Mouse (Mus musculus) thymus, adult 2 months (tissue): ENCODE results near the gene Sorl1. TPM values are rescaled to one million over a fixed set of nuclear protein-coding genes. Genes with fewer than 3 reads are reported as not detected.

Experiments used
- DNase-seq: peaks from one replicate; pipeline ENCODE4 v3.0.0; 2021
- H3K27ac ChIP-seq: fragments of 200-500 bp; 2 replicates; pipeline ENCODE4 v1.5.1; 2012; ENCODE audit warnings: low read length, control low read depth; ENCODE audit not compliant: control insufficient read depth, insufficient read depth
- H3K27me3 ChIP-seq: fragments of 200-500 bp; 2 replicates; pipeline ENCODE4 v1.6.1; 2012; ENCODE audit warnings: mild to moderate bottlenecking, low read length, moderate library complexity, mixed read lengths; ENCODE audit not compliant: control insufficient read depth, insufficient read depth
- H3K36me3 ChIP-seq: fragments of 200-500 bp; 2 replicates; pipeline ENCODE4 v1.6.1; 2012; ENCODE audit warnings: mild to moderate bottlenecking, low read length, moderate library complexity; ENCODE audit not compliant: control insufficient read depth, insufficient read depth
- H3K4me1 ChIP-seq: fragments of 200-500 bp; replicated peaks from 2 replicates; pipeline ENCODE4 v1.6.1; 2012; ENCODE audit warnings: low read length; ENCODE audit not compliant: control insufficient read depth, insufficient read depth
- H3K4me3 ChIP-seq: fragments of 200-500 bp; 2 replicates; pipeline ENCODE4 v1.5.1; 2012; ENCODE audit warnings: mild to moderate bottlenecking, low read length, control low read depth, moderate library complexity; ENCODE audit not compliant: control insufficient read depth, insufficient read depth
- CTCF ChIP-seq: fragments of 200-500 bp; IDR thresholded peaks from 2 replicates; pipeline ENCODE4 v1.5.1; 2012; ENCODE audit warnings: mild to moderate bottlenecking, control low read depth, low read length, moderate library complexity, borderline replicate concordance; ENCODE audit not compliant: control insufficient read depth, poor library complexity, insufficient read depth; ENCODE audit errors: extremely low read depth
- POLR2A ChIP-seq: fragments of 200-500 bp; IDR thresholded peaks from 2 replicates; pipeline ENCODE4 v1.6.1; 2012; ENCODE audit warnings: mild to moderate bottlenecking, low read length, control low read depth, moderate library complexity; ENCODE audit not compliant: control insufficient read depth, poor library complexity, insufficient read depth; ENCODE audit errors: extremely low read depth
- WGBS: fragments of 180-500 bp; shearing (Covaris S2); methylation state at CpG from one replicate; pipeline ENCODE4 v1.1.7; 2018; 5-methylcytosine and 5-hydroxymethylcytosine counted together
- polyA plus RNA-seq: library from polyadenylated mRNA; depleted of rRNA; stranded (reverse); fragments of >200 nt; gene quantifications from 2 replicates; pipeline ENCODE4 v1.2.3, GENCODE M21; 2012

Gene Sorl1
- polyA plus RNA-seq, 1 experiment = 27.7 TPM

- TF ChIP-seq CTCF = no peak
- no peak for TF ChIP-seq POLR2A
- Histone ChIP-seq H3K36me3 (no peaks in the 10 kb centered on the region), H3K27me3 (no peaks in the 10 kb centered on the region), H3K4me3 (no peak overlapping the region), H3K27ac (peak overlapping the region; percentile 64), H3K4me1 (peaks cover 21% of the 10 kb centered on the region)
- peak; percentile 39 for DNase-seq
- WGBS = 18% methylated on average over 7 of the region's 7 CpGs
Observed at GRCm38 (mm10) chr9:42097006-42097730, 26.9 kb downstream of the Sorl1 start.

DNA sequence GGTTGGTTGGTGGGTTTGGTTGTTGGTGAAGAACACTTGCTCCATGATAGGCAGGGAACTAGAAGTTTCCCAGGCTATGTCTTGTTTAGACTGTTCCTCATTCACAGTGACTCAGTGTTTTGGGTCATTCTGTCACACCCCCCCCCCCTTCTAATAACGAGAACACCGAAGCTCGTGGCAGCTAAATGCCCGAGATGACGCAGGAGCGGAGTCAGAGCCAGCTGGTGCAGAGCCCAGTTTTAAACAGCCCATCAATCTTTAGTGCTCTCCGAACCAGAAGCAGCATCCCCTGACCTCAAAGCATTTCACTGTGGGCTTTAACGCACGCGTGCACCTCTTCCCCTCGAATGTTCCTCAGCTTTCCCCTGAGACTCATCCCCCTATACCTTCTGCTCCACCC lies 29.3 kb downstream of the Sorl1 start:
- no peak for TF ChIP-seq POLR2A
- TF ChIP-seq CTCF = no peak
- Histone ChIP-seq H3K27me3 (no peaks in the 10 kb centered on the region), H3K36me3 (no peaks in the 10 kb centered on the region), H3K27ac (no peak overlapping the region), H3K4me3 (no peak overlapping the region), H3K4me1 (peaks cover 21% of the 10 kb centered on the region)
- 44% methylated on average over 11 of the region's 11 CpGs for WGBS
- no peak for DNase-seq

DNA sequence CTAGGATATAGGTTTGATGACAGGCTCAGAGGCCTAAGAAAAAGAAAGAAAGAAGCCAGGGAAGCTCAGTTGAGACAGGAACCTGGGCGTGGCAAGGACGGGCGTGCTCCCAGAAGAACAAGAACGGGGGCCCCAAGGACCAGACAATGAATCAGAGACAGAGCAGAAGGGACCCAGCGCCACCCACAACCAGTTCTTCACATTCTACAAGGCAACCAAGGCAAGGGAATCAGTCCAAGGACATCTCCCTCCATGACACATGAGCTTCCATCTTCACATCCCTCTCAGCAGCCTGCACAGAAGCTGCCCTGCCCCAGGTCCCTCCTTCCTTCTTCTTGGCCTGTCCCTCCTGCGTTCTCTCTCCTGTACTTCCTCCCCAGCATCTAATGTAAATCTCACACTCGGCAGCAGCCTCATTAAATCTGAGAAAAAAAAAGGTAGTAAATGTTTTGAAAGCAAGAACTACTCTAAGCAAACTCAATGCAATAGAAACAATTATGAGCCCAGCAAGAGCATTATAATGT lies 30.0 kb downstream of the Sorl1 start:
- H3K27ac ChIP-seq = no peak overlapping the region
- H3K4me1 ChIP-seq = peaks cover 21% of the 10 kb centered on the region
- 77% methylated on average over 7 of the region's 7 CpGs for WGBS
- no peaks in the 10 kb centered on the region for H3K36me3 ChIP-seq
- no peak overlapping the region for H3K4me3 ChIP-seq
- no peak for TF ChIP-seq CTCF
- TF ChIP-seq POLR2A = no peak
- no peak for DNase-seq
- H3K27me3 ChIP-seq = no peaks in the 10 kb centered on the region

DNA sequence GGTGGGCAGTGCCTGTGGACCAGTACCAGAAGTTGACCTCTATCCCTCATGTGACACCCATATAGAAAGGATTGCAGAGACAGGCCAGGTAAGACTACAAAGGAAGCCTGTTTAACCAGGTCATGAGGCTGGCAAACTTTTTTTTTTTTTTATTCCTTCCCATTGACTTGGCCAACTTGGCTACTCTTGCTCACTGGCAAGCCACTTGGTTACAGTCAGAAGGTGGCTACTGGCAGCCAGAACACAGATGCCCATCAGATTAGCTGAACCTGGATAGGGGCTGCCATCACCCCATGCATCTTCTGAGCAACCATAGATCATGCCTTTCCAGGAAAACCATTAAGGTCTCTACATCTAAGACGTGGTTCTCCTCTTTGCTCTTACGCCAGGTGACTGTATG lies 31.3 kb downstream of the Sorl1 start:
- DNase-seq = no peak

DNA sequence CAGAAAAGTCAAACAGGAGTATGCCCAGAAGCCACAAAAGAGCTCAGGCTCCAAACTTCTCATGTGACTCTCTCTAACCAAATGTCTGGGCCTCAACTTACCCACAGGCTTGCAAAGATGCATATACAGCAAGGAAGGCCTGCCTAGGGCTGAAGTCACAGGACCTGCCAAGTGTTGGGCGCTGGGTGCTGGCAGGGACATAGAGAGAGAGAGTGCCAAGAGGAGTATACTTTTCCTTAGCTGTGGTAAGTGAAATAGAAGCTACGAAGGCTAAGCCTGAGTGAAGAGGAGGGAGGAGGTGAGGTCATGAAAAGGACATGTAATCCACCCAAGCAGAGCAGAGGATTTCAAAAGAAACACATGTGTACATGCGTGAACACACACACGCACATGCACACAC lies 32.5 kb downstream of the Sorl1 start:
- WGBS = 95% methylated on average over 4 of the region's 4 CpGs
- H3K4me1 ChIP-seq = peaks cover 4% of the 10 kb centered on the region
- no peaks in the 10 kb centered on the region for H3K27me3 ChIP-seq
- H3K4me3 ChIP-seq = no peak overlapping the region
- H3K36me3 ChIP-seq = no peaks in the 10 kb centered on the region
- H3K27ac ChIP-seq = no peak overlapping the region
- no peak for DNase-seq
- no peak for TF ChIP-seq CTCF
- no peak for TF ChIP-seq POLR2A

More for the DNA sequence above, 31.3 kb downstream of the Sorl1 start:
- Histone ChIP-seq H3K36me3 (no peaks in the 10 kb centered on the region), H3K4me3 (no peak overlapping the region), H3K27ac (no peak overlapping the region), H3K27me3 (no peaks in the 10 kb centered on the region), H3K4me1 (peaks cover 16% of the 10 kb centered on the region)
- no peak for TF ChIP-seq POLR2A
- TF ChIP-seq CTCF = no peak
- 90% methylated on average over 2 of the region's 2 CpGs for WGBS

GRCm38 (mm10) chr9:42087921-42088320 lies 36.2 kb downstream of the Sorl1 start:
- H3K27me3 ChIP-seq = no peaks in the 10 kb centered on the region
- no peak for DNase-seq
- H3K27ac ChIP-seq = no peak overlapping the region
- no peaks in the 10 kb centered on the region for H3K36me3 ChIP-seq
- WGBS = 88% methylated on average over 4 of the region's 4 CpGs
- no peaks in the 10 kb centered on the region for H3K4me1 ChIP-seq
- no peak overlapping the region for H3K4me3 ChIP-seq
- TF ChIP-seq CTCF (no peak), POLR2A (no peak)
